Mouse (Mus musculus) MEL (cell line): ENCODE measurements at regions not wholly inside any gene's neighbourhood (a gene's known extent, or its start where the extent isn't known, plus 50 kb on each side); places are given as distances from the start of the nearest gene placed in this dataset.

Experiments
- GATA1 ChIP-seq: IDR thresholded peaks from 2 replicates; pipeline ENCODE4 v1.6.1; 2011; ENCODE audit warnings: low read depth, low read length, improper control_type of control experiment
- ZNF384 ChIP-seq: IDR thresholded peaks from 2 replicates; pipeline ENCODE4 v1.6.1; 2012; ENCODE audit warnings: low read depth, mild to moderate bottlenecking, inconsistent platforms, low read length, improper control_type of control experiment

GRCm38 (mm10) chr16:95093753-95094152 is 96.3 kb upstream of the Kcnj6 start:
- TF ChIP-seq GATA1 (no peak), ZNF384 (no peak)
